Mouse (Mus musculus) spleen, adult 2 months (tissue): ENCODE results near the gene Ssmem1. TPM values are rescaled to one million over a fixed set of nuclear protein-coding genes. Genes with fewer than 3 reads are reported as not detected.

ENCODE experiments used
- DNase-seq, 2 experiments: peaks; one replicate each; pipeline versions ENCODE4 v3.0.0 to v3.0.0-alpha.2; 2012 to 2021; ENCODE audit warnings: low spot score in 2 of 2, low read depth in 1 of 2
- H3K27ac ChIP-seq: fragments of 200-500 bp; 2 replicates; pipeline ENCODE4 v1.5.1; 2012; ENCODE audit warnings: low read length, inconsistent platforms; ENCODE audit not compliant: insufficient read depth
- H3K27me3 ChIP-seq: fragments of 200-500 bp; 2 replicates; pipeline ENCODE4 v1.6.1; 2012; ENCODE audit warnings: mild to moderate bottlenecking, moderate library complexity, low read length, inconsistent platforms; ENCODE audit not compliant: control insufficient read depth, insufficient read depth
- H3K36me3 ChIP-seq: fragments of 200-500 bp; 2 replicates; pipeline ENCODE4 v1.6.1; 2012; ENCODE audit warnings: mild to moderate bottlenecking, low read length, inconsistent platforms; ENCODE audit not compliant: control insufficient read depth, insufficient read depth
- H3K4me1 ChIP-seq: fragments of 200-500 bp; 2 replicates; pipeline ENCODE4 v1.6.1; 2011; ENCODE audit warnings: inconsistent platforms; ENCODE audit not compliant: control insufficient read depth, insufficient read depth, insufficient read length
- H3K4me3 ChIP-seq: fragments of 200-500 bp; 2 replicates; pipeline ENCODE4 v1.5.1; 2011; ENCODE audit warnings: mild to moderate bottlenecking, inconsistent platforms; ENCODE audit not compliant: insufficient read depth, insufficient read length; ENCODE audit errors: extremely low read depth
- CTCF ChIP-seq: fragments of 200-500 bp; IDR thresholded peaks from 2 replicates; pipeline ENCODE4 v1.5.1; 2011; ENCODE audit warnings: mild to moderate bottlenecking, inconsistent platforms; ENCODE audit not compliant: insufficient read depth, insufficient read length, insufficient replicate concordance; ENCODE audit errors: extremely low read depth
- POLR2A ChIP-seq: fragments of 200-500 bp; IDR thresholded peaks from 2 replicates; pipeline ENCODE4 v1.6.1; 2011; ENCODE audit warnings: low read depth, low read length, inconsistent platforms
- WGBS: fragments of 180-500 bp; shearing (Covaris S2); methylation state at CpG from one replicate; pipeline ENCODE4 v1.1.7; 2018; 5-methylcytosine and 5-hydroxymethylcytosine counted together
- polyA plus RNA-seq: library from polyadenylated mRNA; depleted of rRNA; stranded (reverse); fragments of >200 nt; gene quantifications from 2 replicates; pipeline ENCODE4 v1.2.3, GENCODE M21; 2012

Ssmem1 gene
- polyA plus RNA-seq, 1 experiment: not detected

DNA sequence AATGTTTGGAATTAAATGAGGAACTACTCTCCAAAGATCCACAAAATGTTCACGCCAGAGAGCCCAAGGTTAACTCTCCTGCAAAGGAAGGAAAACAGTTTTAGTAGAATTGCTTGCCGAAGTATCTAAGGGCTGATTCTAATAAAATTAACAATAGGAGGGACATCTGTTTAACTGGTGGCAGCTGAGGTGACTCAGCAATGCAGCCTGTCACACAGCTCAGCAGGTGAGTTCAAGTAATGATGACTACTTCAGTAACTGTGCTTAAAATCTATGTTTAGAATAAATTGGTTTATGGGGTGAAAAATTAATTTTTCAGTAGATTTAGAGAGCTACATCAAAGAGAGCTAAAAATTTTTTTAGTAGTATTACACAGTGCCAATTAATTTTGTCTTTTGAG is 26.7 kb upstream of the Ssmem1 start:
- H3K36me3 ChIP-seq: peaks cover 38% of the 10 kb centered on the region
- TF ChIP-seq CTCF: no peak
- TF ChIP-seq POLR2A: no peak
- WGBS: 94% methylated on average over 2 of the region's 2 CpGs

DNA sequence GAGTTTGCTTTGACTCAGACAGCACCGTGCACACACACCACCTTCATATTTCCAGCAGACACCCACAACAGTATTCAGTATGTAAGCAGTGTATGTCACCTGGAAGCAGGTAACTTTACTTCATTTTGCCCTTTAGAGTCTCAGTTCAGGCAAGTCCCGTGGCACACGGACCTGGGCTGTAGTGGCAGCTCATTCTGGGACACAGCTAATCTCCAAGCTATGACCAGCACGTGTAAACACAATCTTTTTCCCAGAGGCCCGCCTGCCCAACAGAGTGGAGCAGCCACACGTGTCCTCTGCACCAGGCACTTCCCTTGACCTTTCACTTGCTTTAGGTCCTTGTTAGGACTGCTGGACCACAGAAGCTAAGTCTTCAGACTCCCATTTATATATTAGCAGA is 23.1 kb upstream of the Ssmem1 start:
- WGBS: 95% methylated on average over 6 of the region's 6 CpGs
- H3K36me3 ChIP-seq: peaks cover 36% of the 10 kb centered on the region

More for the DNA sequence above, 26.7 kb upstream of the Ssmem1 start:
- no peaks in the 10 kb centered on the region for H3K27me3 ChIP-seq
- H3K4me3 ChIP-seq: no peak overlapping the region
- no peaks in the 10 kb centered on the region for H3K4me1 ChIP-seq
- no peak for DNase-seq
- no peak overlapping the region for H3K27ac ChIP-seq

DNA sequence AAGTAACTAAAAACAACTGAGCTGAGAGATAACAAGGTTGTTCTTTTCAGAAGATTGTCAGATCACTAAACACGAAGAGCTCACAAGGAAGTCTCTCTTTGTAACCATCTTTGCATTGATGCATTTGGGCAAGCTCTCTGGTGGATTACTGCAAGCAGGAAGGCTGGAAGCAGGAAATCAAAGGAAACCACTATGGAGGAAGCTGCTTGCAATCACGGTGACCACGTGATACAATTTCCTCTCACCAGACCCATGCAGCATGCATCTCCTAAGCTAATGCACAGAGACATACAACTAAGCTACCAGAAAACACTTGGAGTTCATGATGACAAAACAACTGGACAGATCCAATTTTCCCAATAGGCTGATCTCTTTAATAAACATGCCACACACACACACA is 10.6 kb upstream of the Ssmem1 start:
- Histone ChIP-seq H3K4me3 (no peak overlapping the region), H3K4me1 (no peaks in the 10 kb centered on the region), H3K27me3 (no peaks in the 10 kb centered on the region), H3K36me3 (peaks cover 33% of the 10 kb centered on the region), H3K27ac (no peak overlapping the region)
- no peak for DNase-seq
- WGBS: 24% methylated on average over 3 of the region's 3 CpGs
- no peak for TF ChIP-seq POLR2A
- no peak for TF ChIP-seq CTCF

More for the DNA sequence above, 23.1 kb upstream of the Ssmem1 start:
- TF ChIP-seq POLR2A (no peak), CTCF (no peak)
- Histone ChIP-seq H3K27me3 (no peaks in the 10 kb centered on the region), H3K4me3 (no peak overlapping the region), H3K27ac (no peak overlapping the region), H3K4me1 (no peaks in the 10 kb centered on the region)
- DNase-seq: no peak

DNA sequence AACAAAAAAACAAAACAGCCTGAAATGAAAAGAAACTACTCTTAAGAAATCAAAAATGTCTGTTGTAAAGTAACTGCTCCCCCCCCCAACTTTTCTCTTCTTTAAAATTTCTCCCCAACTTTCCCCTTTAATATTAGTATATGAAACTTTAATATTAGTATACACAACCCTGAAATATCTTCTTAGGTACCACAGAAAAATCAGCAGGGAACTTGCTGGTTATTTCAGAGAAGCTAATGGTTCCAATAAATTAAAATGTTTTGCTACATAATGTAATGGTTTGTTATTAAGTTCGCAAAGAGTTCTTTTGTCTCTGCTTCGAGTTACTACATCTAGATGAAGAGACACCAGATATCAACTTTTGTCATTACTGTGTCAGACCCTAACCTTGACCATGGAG is 825 bp upstream of the Ssmem1 start:
- Histone ChIP-seq H3K27me3 (no peaks in the 10 kb centered on the region), H3K4me1 (no peaks in the 10 kb centered on the region), H3K27ac (no peak overlapping the region), H3K36me3 (peaks cover 12% of the 10 kb centered on the region), H3K4me3 (peak overlapping the region; percentile 80)
- TF ChIP-seq CTCF (no peak), POLR2A (no peak)
- no peak for DNase-seq
- 4% methylated on average over 2 of the region's 2 CpGs for WGBS

DNA sequence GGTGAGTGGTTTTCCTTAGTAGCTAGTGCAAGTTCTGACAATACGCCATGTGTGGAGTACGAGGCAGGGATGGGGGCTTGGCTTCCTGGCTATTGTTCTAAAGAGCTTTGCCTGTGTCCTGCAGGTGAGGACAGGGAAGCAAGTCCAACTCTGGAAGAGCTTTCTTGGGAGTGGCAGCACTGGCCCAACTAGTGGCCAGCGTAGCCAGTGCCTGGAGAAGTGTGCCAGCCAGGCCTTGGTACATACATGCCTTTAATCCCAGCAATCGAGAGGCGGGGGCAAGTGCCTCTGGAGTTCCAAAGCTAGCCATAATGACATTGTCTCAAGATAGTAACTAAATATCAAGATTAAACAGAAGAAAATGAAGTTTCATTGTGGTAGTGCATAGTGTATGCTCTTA is 642 bp downstream of the Ssmem1 start:
- Histone ChIP-seq H3K27me3 (no peaks in the 10 kb centered on the region), H3K27ac (no peak overlapping the region), H3K4me3 (no peak overlapping the region), H3K4me1 (no peaks in the 10 kb centered on the region), H3K36me3 (peaks cover 7% of the 10 kb centered on the region; the same call in 1 of the 2 replicates)
- TF ChIP-seq POLR2A (no peak), CTCF (no peak)
- WGBS: 78% methylated on average over 5 of the region's 5 CpGs
- DNase-seq: no peak

DNA sequence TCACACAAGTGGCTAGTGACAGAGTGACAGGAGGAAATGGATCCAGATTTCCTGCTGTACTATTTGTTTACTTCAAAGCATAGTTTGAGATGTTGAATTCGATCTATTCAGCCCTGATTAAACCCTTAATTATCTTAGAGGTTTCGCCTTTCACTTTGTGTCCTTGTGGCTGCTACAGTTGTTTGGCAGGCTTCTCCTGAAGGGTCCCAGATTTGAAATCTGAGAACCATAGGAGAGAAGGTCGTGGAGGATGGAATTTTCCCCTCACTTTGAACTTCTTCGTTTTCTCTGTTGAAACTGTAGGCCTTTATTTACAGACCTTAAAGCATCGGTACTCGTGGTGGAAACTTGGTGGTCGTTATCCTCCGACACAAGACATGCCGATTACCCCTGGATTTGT is 4.6 kb downstream of the Ssmem1 start:
- no peak overlapping the region for H3K27ac ChIP-seq
- no peaks in the 10 kb centered on the region for H3K4me1 ChIP-seq
- TF ChIP-seq CTCF: no peak
- no peak for TF ChIP-seq POLR2A
- 73% methylated on average over 9 of the region's 9 CpGs for WGBS
- H3K36me3 ChIP-seq: no peaks in the 10 kb centered on the region
- no peak overlapping the region for H3K4me3 ChIP-seq
- no peak for DNase-seq
- H3K27me3 ChIP-seq: no peaks in the 10 kb centered on the region

DNA sequence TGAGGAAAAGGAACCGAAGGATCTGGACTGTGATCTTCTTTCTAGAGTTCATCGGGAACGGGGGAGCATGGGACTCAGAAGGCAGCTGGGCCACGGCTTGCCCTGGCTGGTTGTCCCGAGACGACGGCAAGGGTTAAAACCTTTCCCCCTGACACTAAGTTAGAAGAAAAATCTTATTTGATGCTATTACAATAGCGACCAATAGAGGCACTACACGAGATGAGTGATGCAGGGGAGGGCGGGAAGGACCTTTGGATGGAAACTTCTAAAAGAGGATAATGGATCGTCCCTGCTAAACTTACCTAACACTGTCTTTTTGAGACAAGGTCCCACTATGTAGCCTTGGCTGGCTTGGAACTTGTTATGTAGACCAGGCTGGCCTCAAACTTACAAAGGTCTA is 10.8 kb downstream of the Ssmem1 start:
- Histone ChIP-seq H3K27ac (no peak overlapping the region), H3K36me3 (no peaks in the 10 kb centered on the region), H3K27me3 (no peaks in the 10 kb centered on the region), H3K4me1 (no peaks in the 10 kb centered on the region), H3K4me3 (no peak overlapping the region)
- no peak for DNase-seq
- TF ChIP-seq POLR2A (no peak), CTCF (no peak)
- WGBS: 65% methylated on average over 11 of the region's 11 CpGs
